Mouse (Mus musculus) kidney, embryonic 16.5 days (tissue): Measurements from ENCODE around the gene Fam166a. TPM values are rescaled to one million over a fixed set of nuclear protein-coding genes. Genes with fewer than 3 reads are reported as not detected.
A peak's percentile ranks its signal among the peaks of the same experiment; 100 is the strongest.

Source experiments
- ATAC-seq: fragments of 200-750 bp; cut with Nextera tagmentation; 2 replicates; pipeline ENCODE4 v1.8.0; 2017; ENCODE audit warnings: moderate TSS enrichment; ENCODE audit not compliant: low FRiP score, low TSS enrichment
- H3K27ac ChIP-seq: fragments of 300-500 bp; sonication (generic); 2 replicates; pipeline ENCODE4 v1.5.1; 2014; ENCODE audit warnings: low read length
- H3K27me3 ChIP-seq: fragments of 300-500 bp; sonication (generic); 2 replicates; pipeline ENCODE4 v1.6.1; 2014; ENCODE audit warnings: low read length, control low read depth, mixed read lengths; ENCODE audit not compliant: insufficient read depth
- H3K36me3 ChIP-seq: fragments of 300-500 bp; sonication (generic); 2 replicates; pipeline ENCODE4 v1.6.1; 2014; ENCODE audit warnings: low read length, control low read depth, mixed read lengths; ENCODE audit not compliant: insufficient read depth
- H3K4me1 ChIP-seq: fragments of 300-500 bp; sonication (generic); 2 replicates; pipeline ENCODE4 v1.6.1; 2014; ENCODE audit warnings: low read length, control low read depth, mixed read lengths; ENCODE audit not compliant: insufficient read depth
- H3K4me2 ChIP-seq: fragments of 300-500 bp; sonication (generic); replicated peaks from 2 replicates; pipeline ENCODE4 v1.6.1; 2014; ENCODE audit warnings: low read depth, low read length
- H3K4me3 ChIP-seq: fragments of 300-500 bp; sonication (generic); 2 replicates; pipeline ENCODE4 v1.5.1; 2014; ENCODE audit warnings: mild to moderate bottlenecking, low read length
- H3K9ac ChIP-seq: fragments of 300-500 bp; sonication (generic); replicated peaks from 2 replicates; pipeline ENCODE4 v1.6.1; 2014; ENCODE audit warnings: low read length
- H3K9me3 ChIP-seq: fragments of 300-500 bp; sonication (generic); 2 replicates; pipeline ENCODE4 v1.6.1; 2016; ENCODE audit warnings: low read length, control low read depth
- whole genome bisulfite sequencing: fragments of 180-500 bp; shearing (Covaris S2); extraction: QIAGEN DNeasy Blood & Tissue Kit; methylation state at CpG from one replicate; pipeline ENCODE4 v1.1.7; 2014; 5-methylcytosine and 5-hydroxymethylcytosine counted together
- polyA plus RNA-seq: library from polyadenylated mRNA; unstranded; fragments of >200 nt; fragmentation: Nextera tagmentation; extraction: Ambion mirVana; gene quantifications from 2 replicates; pipeline ENCODE4 v1.2.1, GENCODE M21; 2015

Gene Fam166a
- polyA plus RNA-seq, 1 experiment from 2014 or later, result 0.37 TPM

- WGBS, result 44% methylated on average over 6 of the region's 6 CpGs
- no peak overlapping the region; the same call in 1 of the 2 replicates for H3K4me3 ChIP-seq
- H3K27ac ChIP-seq, result peak overlapping the region; percentile 91
- H3K4me1 ChIP-seq, result peaks cover 77% of the 10 kb centered on the region
- H3K9ac ChIP-seq, result peak overlapping the region; percentile 40
- H3K4me2 ChIP-seq, result peak overlapping the region; percentile 44
- no peaks in the 10 kb centered on the region for H3K36me3 ChIP-seq
- H3K9me3 ChIP-seq, result no peaks in the 10 kb centered on the region
- no peak for ATAC-seq
- peaks cover 21% of the 10 kb centered on the region for H3K27me3 ChIP-seq
Observed at GRCm38 (mm10) chr2:25176573-25176972, 42.0 kb upstream of the Fam166a start.

GRCm38 (mm10) chr2:25177076-25177475, 41.5 kb upstream of the Fam166a start:
- Histone ChIP-seq H3K36me3 (no peaks in the 10 kb centered on the region), H3K4me2 (peak overlapping the region; percentile 44), H3K4me1 (peaks cover 79% of the 10 kb centered on the region), H3K9ac (peak overlapping the region; percentile 40), H3K4me3 (peak overlapping the region; percentile 8), H3K27me3 (peaks cover 23% of the 10 kb centered on the region), H3K27ac (peak overlapping the region; percentile 91), H3K9me3 (no peaks in the 10 kb centered on the region)
- WGBS, result 19% methylated on average over 4 of the region's 4 CpGs
- ATAC-seq, result no peak

- no peaks in the 10 kb centered on the region for H3K36me3 ChIP-seq
- peak overlapping the region; percentile 44 for H3K4me2 ChIP-seq
- H3K4me3 ChIP-seq, result peak overlapping the region; percentile 8
- H3K27ac ChIP-seq, result peak overlapping the region; percentile 91
- peak overlapping the region; percentile 40; the same call in 1 of the 2 replicates for H3K9ac ChIP-seq
- WGBS, result 3% methylated on average over 6 of the region's 6 CpGs
- ATAC-seq, result peak; percentile 63
- H3K27me3 ChIP-seq, result peaks cover 25% of the 10 kb centered on the region
- H3K4me1 ChIP-seq, result peaks cover 75% of the 10 kb centered on the region
- no peaks in the 10 kb centered on the region for H3K9me3 ChIP-seq
Observed at GRCm38 (mm10) chr2:25177685-25178084, 40.9 kb upstream of the Fam166a start.

GRCm38 (mm10) chr2:25178285-25178972, 40.1 kb upstream of the Fam166a start:
- no peak for ATAC-seq
- 25% methylated on average over 10 of the region's 10 CpGs for WGBS
- H3K36me3 ChIP-seq, result no peaks in the 10 kb centered on the region
- peak overlapping the region; percentile 25; the same call in 1 of the 2 replicates for H3K9ac ChIP-seq
- H3K9me3 ChIP-seq, result no peaks in the 10 kb centered on the region
- peak overlapping the region; percentile 2; the same call in 1 of the 2 replicates for H3K4me2 ChIP-seq
- peaks cover 32% of the 10 kb centered on the region for H3K27me3 ChIP-seq
- H3K4me3 ChIP-seq, result no peak overlapping the region
- H3K27ac ChIP-seq, result peak overlapping the region; percentile 91
- peaks cover 75% of the 10 kb centered on the region for H3K4me1 ChIP-seq

- Histone ChIP-seq H3K27me3 (peaks cover 37% of the 10 kb centered on the region), H3K27ac (peak overlapping the region; percentile 63), H3K36me3 (peaks cover 2% of the 10 kb centered on the region; the same call in 1 of the 2 replicates), H3K9ac (peak overlapping the region; percentile 59), H3K4me3 (peak overlapping the region; percentile 67), H3K4me2 (peak overlapping the region; percentile 87), H3K9me3 (no peaks in the 10 kb centered on the region), H3K4me1 (peaks cover 78% of the 10 kb centered on the region)
- ATAC-seq, result no peak
- 20% methylated on average over 15 of the region's 15 CpGs for WGBS
Observed at GRCm38 (mm10) chr2:25179566-25180217, 38.9 kb upstream of the Fam166a start.

GRCm38 (mm10) chr2:25180478-25180903, 38.1 kb upstream of the Fam166a start, which contains the start of gene Nrarp:
Gene Nrarp (plus strand): TSS chr2:25180758.
- Histone ChIP-seq H3K9me3 (no peaks in the 10 kb centered on the region), H3K27ac (peak within 1 kb of the TSS; percentile 91), H3K4me3 (peak within 1 kb of the TSS; percentile 67), H3K4me1 (peaks cover 78% of the 10 kb centered on the region), H3K27me3 (peaks cover 38% of the 10 kb centered on the region), H3K9ac (peak within 1 kb of the TSS; percentile 76), H3K36me3 (peaks cover 2% of the 10 kb centered on the region; the same call in 1 of the 2 replicates), H3K4me2 (peak within 1 kb of the TSS; percentile 87)
- ATAC-seq, result peak; percentile 89
- WGBS, result 0% methylated on average over 35 of the region's 35 CpGs

- Histone ChIP-seq H3K27me3 (peaks cover 38% of the 10 kb centered on the region), H3K9ac (peak overlapping the region; percentile 76), H3K4me1 (peaks cover 78% of the 10 kb centered on the region), H3K4me2 (peak overlapping the region; percentile 87), H3K36me3 (peaks cover 2% of the 10 kb centered on the region; the same call in 1 of the 2 replicates), H3K9me3 (no peaks in the 10 kb centered on the region), H3K27ac (peak overlapping the region; percentile 91), H3K4me3 (peak overlapping the region; percentile 67)
- ATAC-seq, result peak; percentile 17; the same call in 1 of the 2 replicates
- WGBS, result under 1% methylated on average over 94 of the region's 100 CpGs
Observed at GRCm38 (mm10) chr2:25180973-25181890, 37.3 kb upstream of the Fam166a start.

GRCm38 (mm10) chr2:25181891-25182397, 36.6 kb upstream of the Fam166a start:
- H3K4me2 ChIP-seq, result peak overlapping the region; percentile 87
- H3K36me3 ChIP-seq, result peaks cover 2% of the 10 kb centered on the region; the same call in 1 of the 2 replicates
- H3K4me1 ChIP-seq, result peaks cover 72% of the 10 kb centered on the region
- H3K4me3 ChIP-seq, result peak overlapping the region; percentile 67
- H3K27me3 ChIP-seq, result peaks cover 38% of the 10 kb centered on the region
- ATAC-seq, result no peak
- WGBS, result under 1% methylated on average over 17 of the region's 17 CpGs
- no peaks in the 10 kb centered on the region for H3K9me3 ChIP-seq
- H3K9ac ChIP-seq, result peak overlapping the region; percentile 76
- H3K27ac ChIP-seq, result peak overlapping the region; percentile 91

GRCm38 (mm10) chr2:25182664-25183063, 35.9 kb upstream of the Fam166a start:
- H3K9me3 ChIP-seq, result no peaks in the 10 kb centered on the region
- peak overlapping the region; percentile 67 for H3K4me3 ChIP-seq
- peaks cover 38% of the 10 kb centered on the region for H3K27me3 ChIP-seq
- H3K27ac ChIP-seq, result no peak overlapping the region
- H3K4me2 ChIP-seq, result peak overlapping the region; percentile 87
- peak overlapping the region; percentile 17; the same call in 1 of the 2 replicates for H3K9ac ChIP-seq
- H3K4me1 ChIP-seq, result peaks cover 64% of the 10 kb centered on the region
- ATAC-seq, result no peak
- WGBS, result 21% methylated on average over 6 of the region's 6 CpGs
- H3K36me3 ChIP-seq, result peaks cover 2% of the 10 kb centered on the region; the same call in 1 of the 2 replicates
